Mouse (Mus musculus): ENCODE results near the gene Myom1.

DNA sequence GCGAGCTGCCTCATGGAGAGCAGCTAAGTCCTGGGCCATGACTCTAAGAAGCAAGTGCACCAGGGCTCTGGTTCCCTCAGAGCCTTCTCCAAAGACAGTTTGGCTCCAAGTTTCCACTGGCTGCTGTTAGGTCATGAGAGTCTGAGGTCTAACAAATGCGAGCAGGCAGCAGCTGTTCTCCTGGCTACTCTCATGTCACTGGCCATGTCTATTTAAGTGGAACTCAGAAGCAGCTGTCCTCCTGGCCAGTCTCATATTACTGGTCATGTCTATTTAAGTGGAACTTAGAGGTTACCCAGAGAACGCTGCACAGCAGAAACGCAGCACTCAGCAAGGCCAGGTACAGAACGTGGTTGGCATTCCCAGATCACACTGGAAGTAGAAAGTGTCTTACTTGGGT, 36.4 kb downstream of the Myom1 start:
- TF ChIP-seq CTCF (IDR thresholded peaks at IDR 0.05; ENCODE audit: extremely low read depth, insufficient read depth, insufficient read length, insufficient replicate concordance) (no peak), POLR2A (IDR thresholded peaks at IDR 0.05; ENCODE audit: low read depth, low read length) (no peak)

Measured in spleen, adult 2 months (tissue).